Mouse (Mus musculus) induced T-regulatory cell, adult 2 months (primary cell): ENCODE data around the gene Abcg5.

ENCODE experiments used
- DNase-seq: peaks from one replicate; pipeline ENCODE4 v3.0.0-alpha.2; 2012; ENCODE audit warnings: low read depth

Gene Abcg5

GRCm38 (mm10) chr17:84682734-84683717 lies at the start of gene Abcg5:
Gene Abcg5 (minus strand): TSS chr17:84683011.
- no peak for DNase-seq

- DNase-seq = no peak
Observed at GRCm38 (mm10) chr17:84732612-84733011, 49.8 kb upstream of the Abcg5 start.

- DNase-seq = no peak
Observed at GRCm38 (mm10) chr17:84731361-84731760, 48.5 kb upstream of the Abcg5 start.

GRCm38 (mm10) chr17:84729140-84729539 lies 46.3 kb upstream of the Abcg5 start:
- DNase-seq = no peak

GRCm38 (mm10) chr17:84728201-84728911 lies 45.5 kb upstream of the Abcg5 start:
- no peak for DNase-seq

- DNase-seq = no peak
Observed at GRCm38 (mm10) chr17:84725163-84725562, 42.4 kb upstream of the Abcg5 start.

GRCm38 (mm10) chr17:84724028-84724427 lies 41.2 kb upstream of the Abcg5 start:
- DNase-seq = no peak

- DNase-seq = no peak
Observed at GRCm38 (mm10) chr17:84719105-84719504, 36.3 kb upstream of the Abcg5 start.

- DNase-seq = no peak
Observed at GRCm38 (mm10) chr17:84717416-84717815, 34.6 kb upstream of the Abcg5 start.

- no peak for DNase-seq
Observed at GRCm38 (mm10) chr17:84716252-84716872, 33.6 kb upstream of the Abcg5 start.

GRCm38 (mm10) chr17:84714930-84715329 lies 32.1 kb upstream of the Abcg5 start:
- DNase-seq = no peak

- DNase-seq = no peak
Observed at GRCm38 (mm10) chr17:84713563-84714164, 30.9 kb upstream of the Abcg5 start.

GRCm38 (mm10) chr17:84709403-84709851 lies 26.6 kb upstream of the Abcg5 start:
- no peak for DNase-seq

- DNase-seq = no peak
Observed at GRCm38 (mm10) chr17:84708818-84709217, 26.0 kb upstream of the Abcg5 start.

- peak; percentile 30 for DNase-seq
Observed at GRCm38 (mm10) chr17:84707407-84707806, 24.6 kb upstream of the Abcg5 start.

- peak; percentile 54 for DNase-seq
Observed at GRCm38 (mm10) chr17:84698727-84699126, 15.9 kb upstream of the Abcg5 start.

GRCm38 (mm10) chr17:84696537-84696936 lies 13.7 kb upstream of the Abcg5 start:
- DNase-seq = no peak

GRCm38 (mm10) chr17:84693741-84694140 lies 10.9 kb upstream of the Abcg5 start:
- no peak for DNase-seq

- no peak for DNase-seq
Observed at GRCm38 (mm10) chr17:84690111-84690510, 7.3 kb upstream of the Abcg5 start.

- no peak for DNase-seq
Observed at GRCm38 (mm10) chr17:84689316-84689715, 6.5 kb upstream of the Abcg5 start.

GRCm38 (mm10) chr17:84688834-84689233 lies 6.0 kb upstream of the Abcg5 start:
- DNase-seq = no peak

- DNase-seq = no peak
Observed at GRCm38 (mm10) chr17:84687994-84688393, 5.2 kb upstream of the Abcg5 start.
